Mouse (Mus musculus) CH12.LX (cell line): Measurements from ENCODE around the gene Cstb.

Experiments used
- CHD2 ChIP-seq: IDR thresholded peaks from 2 replicates; pipeline ENCODE4 v1.6.1; 2011; ENCODE audit warnings: low read length, improper control_type of control experiment
- ELF1 ChIP-seq: IDR thresholded peaks from 2 replicates; pipeline ENCODE4 v1.6.1; 2014; ENCODE audit warnings: low read depth, mild to moderate bottlenecking, inconsistent platforms, low read length, improper control_type of control experiment

- TF ChIP-seq CHD2 (no peak), ELF1 (no peak)
Observed at GRCm38 (mm10) chr10:78417888-78418287, 7.6 kb upstream of the Cstb start.
